Mouse (Mus musculus): Measurements from ENCODE around the gene Mzf1. TPM values are rescaled to one million over a fixed set of nuclear protein-coding genes. Genes with fewer than 3 reads are reported as not detected.
A peak's percentile ranks its signal among the peaks of the same experiment; 100 is the strongest.
"Not testable (repeated sequence)": the region's sequence is repeated elsewhere in the genome, so short reads cannot be mapped to it uniquely, and the experiment has no call there.

Gene Mzf1
- polyA plus RNA-seq (2012; rRNA removed), result 14.3 and 15.2 TPM in 2 replicates

DNA sequence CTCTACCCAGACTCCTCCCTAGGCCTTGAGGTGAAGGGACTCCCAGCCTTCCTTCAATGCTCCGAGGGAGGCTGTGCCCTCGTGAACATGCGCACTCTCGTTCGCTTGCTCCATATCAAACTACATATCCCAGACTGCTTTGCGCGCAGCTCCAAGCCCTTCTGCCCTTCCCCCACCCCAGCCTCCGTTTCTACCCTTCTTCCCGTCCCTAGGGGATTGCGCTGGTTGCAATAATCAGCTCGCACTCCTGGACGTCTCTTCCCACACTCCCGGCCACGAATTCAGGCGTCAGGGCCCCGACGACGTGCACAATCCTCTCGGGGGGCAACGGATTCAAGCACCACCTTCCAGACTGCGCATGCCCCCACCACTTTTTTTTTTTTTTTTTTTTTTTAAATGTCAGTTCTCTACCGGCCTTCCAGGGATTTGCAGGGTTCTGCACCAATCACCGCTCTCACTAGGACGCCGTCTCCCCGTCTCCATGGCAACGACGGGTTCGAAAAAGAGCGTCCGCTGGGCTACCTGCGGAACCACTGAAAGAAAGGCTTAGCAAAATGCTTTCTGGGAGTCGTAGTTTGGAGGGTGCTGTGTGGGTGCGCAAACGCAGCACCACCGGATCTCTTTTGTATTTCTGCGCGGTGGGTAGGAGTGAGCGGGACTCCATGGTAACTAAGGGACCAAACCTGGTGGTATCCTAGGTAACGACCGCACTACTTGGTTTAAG lies at the start of gene Mzf1:
Gene Mzf1 (minus strand): TSS at position 478 of the 724 bp plus-strand sequence.
- no peak for TF ChIP-seq CTCF (IDR thresholded peaks at IDR 0.05; ENCODE audit: extremely low read depth, insufficient read depth, low read length)
- peak; percentile 80 for TF ChIP-seq POLR2A (IDR thresholded peaks at IDR 0.05; ENCODE audit: extremely low read depth, insufficient read depth, low read length)
- H3K27ac ChIP-seq (ENCODE audit: insufficient read depth, low read length), result peak within 1 kb of the TSS; percentile 93
- H3K4me1 ChIP-seq (ENCODE audit: control insufficient read depth, insufficient read depth, low read length), result no peaks in the 10 kb centered on the region
- H3K4me3 ChIP-seq (ENCODE audit: insufficient read depth, low read length), result peak within 1 kb of the TSS; percentile 60

DNA sequence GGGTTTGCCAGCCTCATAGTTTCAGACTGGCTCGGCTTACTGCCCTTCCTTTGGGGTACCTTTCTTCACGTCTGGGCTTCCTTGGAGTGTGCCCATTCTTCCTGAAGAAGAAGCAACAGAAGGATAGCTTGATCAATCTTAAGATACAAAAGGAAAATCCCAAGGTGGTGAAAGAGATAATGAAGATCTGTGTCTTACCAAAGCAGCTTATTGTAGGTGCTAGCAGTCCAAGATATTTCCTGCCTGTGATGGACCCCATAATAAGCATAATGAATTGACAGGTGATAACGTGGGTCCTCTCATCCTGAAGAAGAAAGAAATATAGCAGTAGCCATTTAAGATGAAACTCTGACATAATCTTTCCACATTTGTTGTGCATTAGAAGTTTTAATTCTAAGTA lies 40.5 kb upstream of the Mzf1 start, which contains the start of gene Vmn1r85:
Gene Vmn1r85 (minus strand): TSS at position 101 of the 400 bp plus-strand sequence.
- TF ChIP-seq POLR2A (IDR thresholded peaks at IDR 0.05; ENCODE audit: extremely low read depth, insufficient read depth, low read length), result no peak
- no peak for TF ChIP-seq CTCF (IDR thresholded peaks at IDR 0.05; ENCODE audit: extremely low read depth, insufficient read depth, low read length)
- H3K4me1 ChIP-seq (ENCODE audit: control insufficient read depth, insufficient read depth, low read length), result no peaks in the 10 kb centered on the region
- no peak within 1 kb of the TSS for H3K27ac ChIP-seq (ENCODE audit: insufficient read depth, low read length)
- no peak within 1 kb of the TSS for H3K4me3 ChIP-seq (ENCODE audit: insufficient read depth, low read length)

DNA sequence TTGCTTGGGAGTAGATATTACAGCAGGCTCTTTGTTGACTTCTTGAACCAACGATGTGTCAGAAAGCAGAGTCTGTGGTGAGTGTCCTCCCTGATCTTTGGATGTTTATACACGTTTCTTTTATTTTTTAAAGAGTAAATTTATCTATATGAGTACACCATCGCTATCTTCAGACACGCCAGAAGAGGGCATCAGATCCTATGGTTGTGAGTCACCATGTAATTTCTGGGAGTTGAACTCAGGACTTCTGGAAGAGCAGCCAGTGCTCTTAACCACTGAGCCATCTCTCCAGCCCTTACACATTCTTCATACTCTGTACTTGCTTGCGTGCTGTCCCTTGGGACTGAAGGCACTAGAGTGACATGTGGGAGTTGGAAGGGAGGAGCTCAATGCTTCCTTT lies 17.7 kb upstream of the Mzf1 start:
- TF ChIP-seq POLR2A (IDR thresholded peaks at IDR 0.05; ENCODE audit: extremely low read depth, insufficient read depth, low read length) (no peak), CTCF (IDR thresholded peaks at IDR 0.05; ENCODE audit: extremely low read depth, insufficient read depth, low read length) (no peak)
- H3K4me3 ChIP-seq (ENCODE audit: insufficient read depth, low read length), result no peak overlapping the region
- H3K27ac ChIP-seq (ENCODE audit: insufficient read depth, low read length), result no peak overlapping the region
- no peaks in the 10 kb centered on the region for H3K4me1 ChIP-seq (ENCODE audit: control insufficient read depth, insufficient read depth, low read length)

DNA sequence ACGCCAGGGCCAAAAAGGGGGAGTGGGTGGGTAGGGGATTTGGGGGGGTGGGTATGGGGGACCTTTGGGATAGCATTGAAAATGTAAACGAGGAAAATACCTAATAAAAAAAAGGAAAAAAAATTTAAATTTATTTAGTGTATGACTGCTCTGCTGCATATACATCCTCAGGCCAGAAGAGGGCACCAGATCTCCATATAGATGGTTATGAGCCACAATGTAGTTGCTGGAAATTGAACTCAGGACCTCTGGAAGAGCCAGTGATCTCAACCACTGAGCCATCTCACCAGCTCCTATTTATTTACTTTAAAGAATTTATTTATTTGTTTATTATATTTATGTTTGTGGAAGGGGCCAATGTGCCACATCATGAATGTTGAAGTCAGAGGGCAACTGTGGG lies 8.8 kb upstream of the Mzf1 start:
- not testable (repeated sequence) for H3K4me3 ChIP-seq (ENCODE audit: insufficient read depth, low read length); H3K27ac ChIP-seq (ENCODE audit: insufficient read depth, low read length); H3K4me1 ChIP-seq (ENCODE audit: control insufficient read depth, insufficient read depth, low read length)

DNA sequence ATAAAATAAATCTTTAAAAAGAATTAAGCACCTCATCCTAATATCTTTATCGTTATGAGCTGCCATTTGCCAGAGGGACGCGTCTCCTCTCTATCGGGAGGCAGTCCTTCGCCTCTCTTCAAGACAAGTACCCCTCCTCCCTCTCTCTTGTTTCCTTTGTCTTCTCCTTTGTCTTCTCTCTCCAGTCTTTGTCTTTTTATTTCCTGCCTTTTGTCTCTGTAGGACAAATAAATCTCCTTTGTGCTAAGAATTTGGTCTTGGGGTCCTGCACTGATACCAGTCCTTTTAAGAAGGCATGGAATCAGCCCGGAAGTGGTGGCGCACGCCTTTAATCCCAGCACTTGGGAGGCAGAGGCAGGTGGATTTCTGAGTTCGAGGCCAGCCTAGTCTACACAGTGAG lies 5.0 kb upstream of the Mzf1 start:
- Histone ChIP-seq H3K27ac (ENCODE audit: insufficient read depth, low read length) (no peak overlapping the region), H3K4me3 (ENCODE audit: insufficient read depth, low read length) (no peak overlapping the region), H3K4me1 (ENCODE audit: control insufficient read depth, insufficient read depth, low read length) (no peaks in the 10 kb centered on the region)
- TF ChIP-seq CTCF (IDR thresholded peaks at IDR 0.05; ENCODE audit: extremely low read depth, insufficient read depth, low read length) (no peak), POLR2A (IDR thresholded peaks at IDR 0.05; ENCODE audit: extremely low read depth, insufficient read depth, low read length) (no peak)

DNA sequence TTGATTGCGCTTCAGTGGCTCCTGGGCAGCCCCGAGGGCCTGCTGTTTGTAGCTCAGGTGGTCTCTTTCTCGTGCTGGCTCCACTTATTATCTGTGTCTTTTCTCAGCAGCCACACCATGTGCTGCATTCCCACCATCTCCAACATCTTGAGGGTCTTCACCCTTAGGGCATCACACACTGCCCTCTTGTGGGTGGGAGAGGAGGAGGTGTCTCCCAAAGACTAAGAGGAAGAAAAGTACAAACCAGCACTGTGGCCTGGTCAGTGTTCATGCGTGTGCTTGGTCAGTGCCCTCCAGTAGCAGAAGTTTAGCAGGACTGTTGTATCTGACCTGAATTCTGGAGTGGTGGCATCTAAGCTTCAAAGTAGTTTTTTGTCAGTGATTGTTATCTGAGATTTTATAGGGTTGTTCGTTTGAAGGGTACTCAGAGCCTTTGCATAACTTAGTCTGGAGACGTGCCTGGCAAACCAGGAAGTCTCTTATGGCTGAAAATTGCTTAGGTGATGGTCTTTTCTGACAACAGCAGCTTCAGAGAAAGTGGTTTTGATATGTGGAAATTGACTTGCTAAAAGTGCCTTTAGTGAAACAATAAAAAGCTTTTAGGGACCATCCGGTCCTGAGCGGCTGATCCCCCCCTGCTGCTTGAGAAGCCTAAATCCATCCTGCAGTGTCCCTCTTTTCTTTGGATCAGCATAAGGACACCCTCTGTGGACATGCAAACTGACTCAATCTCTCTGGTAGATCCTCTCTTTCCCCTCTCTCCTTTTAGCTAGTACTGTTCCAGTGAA lies 2.5 kb upstream of the Mzf1 start:
- Histone ChIP-seq H3K27ac (ENCODE audit: insufficient read depth, low read length) (no peak overlapping the region), H3K4me3 (ENCODE audit: insufficient read depth, low read length) (no peak overlapping the region), H3K4me1 (ENCODE audit: control insufficient read depth, insufficient read depth, low read length) (no peaks in the 10 kb centered on the region)
- TF ChIP-seq CTCF (IDR thresholded peaks at IDR 0.05; ENCODE audit: extremely low read depth, insufficient read depth, low read length) (0 out of 2 replicates have a peak, but pooled peaks have one; percentile 7), POLR2A (IDR thresholded peaks at IDR 0.05; ENCODE audit: extremely low read depth, insufficient read depth, low read length) (no peak)

DNA sequence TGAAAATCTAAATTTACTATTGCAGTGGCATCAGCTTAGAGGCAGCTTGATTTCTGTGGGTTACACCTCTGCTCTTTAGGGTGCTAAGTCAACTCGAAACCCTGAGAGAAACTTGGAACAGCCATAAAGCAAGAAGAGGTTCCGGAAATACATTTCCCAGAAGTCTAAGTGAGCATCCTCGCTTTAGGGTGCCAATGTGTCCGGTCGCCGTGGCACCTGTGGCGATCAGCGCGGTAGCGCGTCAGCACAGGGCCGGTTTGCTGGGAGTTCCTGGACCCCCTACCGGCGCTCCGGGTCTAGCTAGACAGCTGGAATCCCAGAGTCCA lies 640 bp downstream of the Mzf1 start:
- Histone ChIP-seq H3K27ac (ENCODE audit: insufficient read depth, low read length) (peak overlapping the region; percentile 93), H3K4me3 (ENCODE audit: insufficient read depth, low read length) (peak overlapping the region; percentile 60), H3K4me1 (ENCODE audit: control insufficient read depth, insufficient read depth, low read length) (no peaks in the 10 kb centered on the region)
- TF ChIP-seq POLR2A (IDR thresholded peaks at IDR 0.05; ENCODE audit: extremely low read depth, insufficient read depth, low read length) (no peak), CTCF (IDR thresholded peaks at IDR 0.05; ENCODE audit: extremely low read depth, insufficient read depth, low read length) (no peak)

DNA sequence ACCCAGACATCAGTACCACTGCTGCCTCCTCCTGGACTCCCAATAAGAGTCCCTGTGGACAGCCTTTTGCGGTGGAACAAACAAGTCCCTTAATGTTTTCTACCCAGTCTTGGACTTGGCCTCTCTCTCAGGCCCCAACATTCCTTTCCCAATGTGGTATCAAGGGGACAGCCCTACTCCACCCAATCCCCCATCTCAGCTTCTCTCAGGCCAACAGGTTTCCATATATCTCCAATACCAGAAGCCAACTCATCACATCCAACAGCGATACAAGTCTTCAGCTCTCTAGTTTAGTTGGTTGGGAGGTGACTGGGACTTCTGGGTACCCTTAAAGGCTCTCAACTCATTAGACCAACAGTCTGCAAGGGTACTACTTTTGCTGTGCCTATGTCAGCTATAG lies 1.1 kb downstream of the Mzf1 start:
- H3K4me3 ChIP-seq (ENCODE audit: insufficient read depth, low read length), result peak overlapping the region; percentile 60; the same call in 1 of the 2 replicates
- TF ChIP-seq CTCF (IDR thresholded peaks at IDR 0.05; ENCODE audit: extremely low read depth, insufficient read depth, low read length) (no peak), POLR2A (IDR thresholded peaks at IDR 0.05; ENCODE audit: extremely low read depth, insufficient read depth, low read length) (no peak)
- H3K4me1 ChIP-seq (ENCODE audit: control insufficient read depth, insufficient read depth, low read length), result no peaks in the 10 kb centered on the region
- H3K27ac ChIP-seq (ENCODE audit: insufficient read depth, low read length), result peak overlapping the region; percentile 93; the same call in 1 of the 2 replicates

DNA sequence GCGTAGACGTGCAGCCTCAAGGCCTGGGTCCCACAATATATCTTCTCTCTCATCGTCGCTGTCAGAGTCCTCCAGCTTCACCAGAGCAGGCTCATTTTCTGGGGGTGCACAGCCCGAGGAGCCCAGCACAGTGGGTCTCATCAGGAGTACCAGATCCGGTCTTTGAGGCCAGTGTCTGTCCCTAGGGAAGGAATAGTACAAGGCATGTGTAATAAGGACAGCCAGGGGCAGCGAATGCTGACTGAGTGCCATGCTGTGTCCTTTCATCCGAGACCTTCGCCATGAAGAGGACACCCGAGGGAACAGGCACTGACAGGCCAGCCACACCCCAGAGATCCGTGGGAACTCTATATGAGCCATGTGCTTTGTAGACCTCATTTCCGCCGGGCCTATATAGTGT lies 1.6 kb downstream of the Mzf1 start:
- no peak overlapping the region for H3K4me3 ChIP-seq (ENCODE audit: insufficient read depth, low read length)
- TF ChIP-seq POLR2A (IDR thresholded peaks at IDR 0.05; ENCODE audit: extremely low read depth, insufficient read depth, low read length), result no peak
- no peak for TF ChIP-seq CTCF (IDR thresholded peaks at IDR 0.05; ENCODE audit: extremely low read depth, insufficient read depth, low read length)
- no peak overlapping the region for H3K27ac ChIP-seq (ENCODE audit: insufficient read depth, low read length)
- H3K4me1 ChIP-seq (ENCODE audit: control insufficient read depth, insufficient read depth, low read length), result no peaks in the 10 kb centered on the region

DNA sequence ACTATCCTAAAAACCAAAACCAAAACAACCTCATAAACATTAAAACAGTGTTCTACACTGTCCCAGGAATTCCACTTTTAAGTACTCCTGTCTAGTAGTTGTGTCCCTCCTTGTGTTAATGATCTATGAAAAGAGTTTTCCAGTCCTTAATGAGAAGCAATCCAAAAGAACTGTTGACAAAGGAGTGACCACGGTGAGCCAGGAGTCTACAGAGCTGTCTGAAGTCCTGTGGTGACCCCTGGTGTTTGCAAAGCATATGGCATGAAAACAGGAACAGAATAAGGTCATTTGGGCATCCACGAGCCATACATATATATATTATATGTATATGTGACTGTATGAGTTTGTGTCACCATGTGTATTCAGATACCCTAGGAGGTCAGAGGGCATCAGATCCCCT lies 8.5 kb downstream of the Mzf1 start:
- no peak overlapping the region for H3K27ac ChIP-seq (ENCODE audit: insufficient read depth, low read length)
- H3K4me3 ChIP-seq (ENCODE audit: insufficient read depth, low read length), result no peak overlapping the region
- TF ChIP-seq CTCF (IDR thresholded peaks at IDR 0.05; ENCODE audit: extremely low read depth, insufficient read depth, low read length) (peak; percentile 50), POLR2A (IDR thresholded peaks at IDR 0.05; ENCODE audit: extremely low read depth, insufficient read depth, low read length) (no peak)
- H3K4me1 ChIP-seq (ENCODE audit: control insufficient read depth, insufficient read depth, low read length), result no peaks in the 10 kb centered on the region
